Mouse (Mus musculus) thymus, adult 2 months (tissue): ENCODE measurements around the gene Rere.

Experiments used
- CTCF ChIP-seq: fragments of 200-500 bp; IDR thresholded peaks from 2 replicates; pipeline ENCODE4 v1.5.1; 2012; ENCODE audit warnings: mild to moderate bottlenecking, control low read depth, low read length, moderate library complexity, borderline replicate concordance; ENCODE audit not compliant: control insufficient read depth, poor library complexity, insufficient read depth; ENCODE audit errors: extremely low read depth
- POLR2A ChIP-seq: fragments of 200-500 bp; IDR thresholded peaks from 2 replicates; pipeline ENCODE4 v1.6.1; 2012; ENCODE audit warnings: mild to moderate bottlenecking, low read length, control low read depth, moderate library complexity; ENCODE audit not compliant: control insufficient read depth, poor library complexity, insufficient read depth; ENCODE audit errors: extremely low read depth

DNA sequence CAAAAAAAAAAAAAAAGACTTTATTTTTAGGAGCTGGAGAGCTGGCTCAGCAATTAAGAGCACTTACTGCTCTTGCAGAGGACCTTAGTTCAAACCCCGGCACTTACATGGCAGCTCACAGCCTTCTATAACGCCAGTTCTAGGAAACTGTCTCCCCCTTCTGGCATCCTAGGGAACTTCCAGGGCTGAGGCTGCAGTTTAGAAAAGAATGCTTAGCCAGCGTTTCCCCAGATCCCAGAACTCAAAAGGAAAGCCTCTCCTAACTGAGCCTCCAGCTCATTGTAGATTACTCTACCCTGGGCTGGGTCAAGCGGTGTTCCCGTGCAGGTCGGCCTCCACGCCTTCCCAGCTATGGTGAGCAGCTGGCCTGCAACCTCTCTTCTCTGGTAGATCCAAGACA is 16.5 kb upstream of the Rere start:
- no peak for TF ChIP-seq POLR2A
- TF ChIP-seq CTCF: 0 out of 2 replicates have a peak, but pooled peaks have one; percentile 16
